In genomic region chr17:71254106-71254505, GRCm38 (mm10) we compare ENCODE assay signal across 11 mouse cellular contexts. TPM values are rescaled to one million over a fixed set of nuclear protein-coding genes. Genes with fewer than 3 reads are reported as not detected.
DNase-seq lines count a peak whose midpoint lies in the region; ATAC-seq and TF ChIP-seq lines count a peak whose summit lies in the region.
"Had no signal": no experiment of that assay in that cellular context is flagged by ENCODE, and none has a peak within 500 bp of the region (broad histone marks: within the 10 kb centered on the region; RNA-seq: fewer than 3 reads in every experiment).

No protein-coding gene starts in this region.

- no peak for TF ChIP-seq CTCF in heart, postnatal 0 days (IDR thresholded peaks at IDR 0.05; ENCODE audit: low read depth)

- no peak overlapping the region for H3K4me2 ChIP-seq in lung, embryonic 16.5 days (ENCODE audit: low read depth, low read length)
- H3K4me2 ChIP-seq in heart, postnatal 0 days (ENCODE audit: low read depth, low read length): no peak overlapping the region
- H3K4me2 ChIP-seq in kidney, embryonic 16.5 days (replicated peaks; ENCODE audit: low read depth, low read length): no peak overlapping the region
- no peak overlapping the region for H3K4me2 ChIP-seq in liver, embryonic 15.5 days
- H3K4me2 ChIP-seq: neural tube, embryonic 15.5 days had no signal

- ATAC-seq in lung, embryonic 16.5 days (ENCODE audit: low read depth): no peak
- ATAC-seq in heart, postnatal 0 days (ENCODE audit: insufficient read depth, low read depth): no peak
- ATAC-seq in kidney, embryonic 16.5 days (ENCODE audit: low FRiP score, low TSS enrichment): no peak
- ATAC-seq in liver, embryonic 15.5 days (ENCODE audit: insufficient read depth): no peak

- peak overlapping the region; percentile 45 for H3K27ac ChIP-seq in lung, embryonic 16.5 days (ENCODE audit: low read length)
- H3K27ac ChIP-seq in heart, postnatal 0 days (ENCODE audit: low read depth): peak overlapping the region; percentile 63
- H3K27ac ChIP-seq in kidney, embryonic 16.5 days (ENCODE audit: low read length): peak overlapping the region; percentile 14
- H3K27ac ChIP-seq in liver, embryonic 15.5 days (replicated peaks): peak overlapping the region; percentile 58
- H3K27ac ChIP-seq: gastrocnemius, adult 2 months; neural tube, embryonic 15.5 days had no signal

- WGBS in lung, embryonic 16.5 days: 63% methylated on average over 5 of the region's 5 CpGs
- WGBS in heart, postnatal 0 days: 44% methylated on average over 5 of the region's 5 CpGs
- 61% methylated on average over 5 of the region's 5 CpGs for WGBS in kidney, embryonic 16.5 days
- 75% methylated on average over 5 of the region's 5 CpGs for WGBS in liver, embryonic 15.5 days (ENCODE audit: insufficient replicate concordance)

- H3K9ac ChIP-seq in lung, embryonic 16.5 days (ENCODE audit: low read length): no peak overlapping the region
- H3K9ac ChIP-seq in heart, postnatal 0 days (replicated peaks; ENCODE audit: low read depth, low read length): no peak overlapping the region
- H3K9ac ChIP-seq in kidney, embryonic 16.5 days (replicated peaks; ENCODE audit: low read length): no peak overlapping the region
- no peak overlapping the region for H3K9ac ChIP-seq in liver, embryonic 15.5 days
- H3K9ac ChIP-seq: neural tube, embryonic 15.5 days had no signal

- TF ChIP-seq EP300 in heart, postnatal 0 days (IDR thresholded peaks at IDR 0.05; ENCODE audit: low read depth): no peak

- no peak for DNase-seq in lung, postnatal 25 days (ENCODE audit: low spot score)
- peak; percentile 55 for DNase-seq in heart, postnatal 0 days (ENCODE audit: low spot score)
- no peak for DNase-seq in gastrocnemius, adult 8-10 months (ENCODE audit: low spot score in 2 of 2)
- no peak for DNase-seq in adipocyte (ENCODE audit: low spot score)
- DNase-seq: cerebellum, postnatal 36 days; right cerebral cortex, postnatal 25 days had no signal

- H3K9me3 ChIP-seq in lung, embryonic 16.5 days (ENCODE audit: control insufficient read depth, low read length): no peaks in the 10 kb centered on the region
- no peaks in the 10 kb centered on the region for H3K9me3 ChIP-seq in heart, postnatal 0 days (replicated peaks; ENCODE audit: control insufficient read depth, low read length)
- no peaks in the 10 kb centered on the region for H3K9me3 ChIP-seq in kidney, embryonic 16.5 days (ENCODE audit: low read length)
- no peaks in the 10 kb centered on the region for H3K9me3 ChIP-seq in liver, embryonic 15.5 days (replicated peaks)
- H3K9me3 ChIP-seq: neural tube, embryonic 15.5 days had no signal

- no peaks in the 10 kb centered on the region for H3K27me3 ChIP-seq in lung, embryonic 16.5 days (ENCODE audit: control insufficient read depth, insufficient read depth, low read depth, low read length)
- no peaks in the 10 kb centered on the region for H3K27me3 ChIP-seq in heart, postnatal 0 days (ENCODE audit: control insufficient read depth, insufficient read depth, low read length)
- H3K27me3 ChIP-seq in kidney, embryonic 16.5 days (ENCODE audit: insufficient read depth, low read length): no peaks in the 10 kb centered on the region
- H3K27me3 ChIP-seq in liver, embryonic 15.5 days: no peaks in the 10 kb centered on the region
- H3K27me3 ChIP-seq: neural tube, embryonic 15.5 days had no signal

- H3K36me3 ChIP-seq in lung, embryonic 16.5 days (ENCODE audit: control insufficient read depth, insufficient read depth, low read length): peaks cover 2% of the 10 kb centered on the region; the same call in 1 of the 2 replicates
- H3K36me3 ChIP-seq in heart, postnatal 0 days (replicated peaks; ENCODE audit: control insufficient read depth, insufficient read depth, low read length): no peaks in the 10 kb centered on the region
- H3K36me3 ChIP-seq in kidney, embryonic 16.5 days (ENCODE audit: insufficient read depth, low read length): peaks cover 8% of the 10 kb centered on the region; the same call in 1 of the 2 replicates
- peaks cover 75% of the 10 kb centered on the region for H3K36me3 ChIP-seq in liver, embryonic 15.5 days (replicated peaks)

- peaks cover 8% of the 10 kb centered on the region; the same call in 1 of the 2 replicates for H3K4me1 ChIP-seq in lung, embryonic 16.5 days (replicated peaks; ENCODE audit: control insufficient read depth, insufficient read depth, low read length)
- peaks cover 57% of the 10 kb centered on the region for H3K4me1 ChIP-seq in heart, postnatal 0 days (ENCODE audit: control insufficient read depth, insufficient read depth)
- H3K4me1 ChIP-seq in kidney, embryonic 16.5 days (ENCODE audit: insufficient read depth, low read length): peaks cover 39% of the 10 kb centered on the region
- H3K4me1 ChIP-seq in liver, embryonic 15.5 days (replicated peaks): peaks cover 75% of the 10 kb centered on the region

- H3K4me3 ChIP-seq in lung, embryonic 16.5 days (ENCODE audit: low read length): no peak overlapping the region
- no peak overlapping the region for H3K4me3 ChIP-seq in heart, postnatal 0 days (ENCODE audit: low read depth, low read length)
- H3K4me3 ChIP-seq in kidney, embryonic 16.5 days (ENCODE audit: low read length): no peak overlapping the region
- no peak overlapping the region for H3K4me3 ChIP-seq in liver, embryonic 15.5 days (replicated peaks)
- H3K4me3 ChIP-seq: neural tube, embryonic 15.5 days had no signal

RNA-seq across cellular contexts. Expression of gene Emilin2, which starts 57.7 kb away (rescaled TPM):
- polyA plus RNA-seq in lung, embryonic 16.5 days (2015; fragmentation: Nextera tagmentation; extraction: Ambion mirVana): 5.2 and 7.0 TPM in 2 replicates
- total RNA-seq in heart, postnatal 0 days (2014; rRNA removed; ENCODE audit: low replicate concordance): 86.4 and 107 TPM in 2 replicates
- 58.5 and 65.3 TPM in 2 replicates for polyA plus RNA-seq in heart, postnatal 0 days (2015; fragmentation: Nextera tagmentation; extraction: Ambion mirVana)
- 2.7 and 2.8 TPM in 2 replicates for polyA plus RNA-seq in kidney, embryonic 16.5 days (2015; fragmentation: Nextera tagmentation; extraction: Ambion mirVana)
- polyA plus RNA-seq in liver, embryonic 15.5 days (2015; fragmentation: Nextera tagmentation; extraction: Ambion mirVana): 23.9 and 29.7 TPM in 2 replicates
- 1 to 10 TPM; 2.8 to 5.3 (median 3.2) TPM for total RNA-seq in gastrocnemius, adult 8-10 months (2022)
